Mouse (Mus musculus) spleen, embryonic (tissue): Measurements from ENCODE around the gene Svs3b.
"Not testable (repeated sequence)": the region's sequence is repeated elsewhere in the genome, so short reads cannot be mapped to it uniquely, and the experiment has no call there.

Experiments
- CTCF ChIA-PET: fragments of 350-600 bp; sonication (Branson Sonifier 250); formaldehyde crosslinking; loops from one replicate; lab custom pipeline; 2022; lab: Charles Lee

Svs3b gene

DNA sequence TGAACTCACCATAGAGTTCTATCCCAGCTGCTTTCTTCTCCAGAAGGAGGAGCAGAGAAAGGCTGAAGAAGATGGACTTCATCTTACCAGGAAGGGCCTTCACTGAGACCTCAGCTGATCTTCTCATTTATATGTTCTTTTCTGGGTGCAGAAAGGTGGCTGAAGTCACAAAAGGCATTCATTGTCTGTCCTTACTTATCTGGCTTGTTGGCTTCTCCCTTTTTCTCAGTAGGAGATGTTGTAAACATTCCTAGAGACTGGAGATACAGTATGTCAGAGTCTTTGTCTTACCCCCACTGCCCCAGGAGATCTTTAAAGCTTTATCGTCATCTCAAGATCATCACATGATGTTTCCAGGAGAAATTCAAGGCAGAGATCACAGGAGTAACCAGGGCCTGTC is at the start of gene Svs3b:
TSS of gene Svs3b (minus strand) at position 101 of the 400 bp plus-strand sequence.
- CTCF ChIA-PET, result not testable (repeated sequence)

DNA sequence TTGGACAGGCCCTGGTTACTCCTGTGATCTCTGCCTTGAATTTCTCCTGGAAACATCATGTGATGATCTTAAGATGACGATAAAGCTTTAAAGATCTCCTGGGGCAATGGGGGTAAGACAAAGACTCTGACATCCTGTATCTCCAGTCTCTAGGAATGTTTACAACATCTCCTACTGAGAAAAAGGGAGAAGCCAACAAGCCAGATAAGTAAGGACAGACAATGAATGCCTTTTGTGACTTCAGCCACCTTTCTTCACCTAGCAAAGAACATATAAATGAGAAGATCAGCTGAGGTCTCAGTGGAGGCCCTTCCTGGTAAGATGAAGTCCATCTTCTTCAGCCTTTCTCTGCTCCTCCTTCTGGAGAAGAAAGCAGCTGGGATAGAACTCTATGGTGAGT is 32.5 kb upstream of the Svs3b start, which contains the start of gene Svs3a:
TSS of gene Svs3a (plus strand) at position 301 of the 400 bp plus-strand sequence.
- CTCF ChIA-PET, result not testable (repeated sequence)

GRCm38 (mm10) chr2:164278359-164278758 is 21.9 kb upstream of the Svs3b start, which contains the start of gene Svs4:
Svs4 (minus strand) TSS chr2:164278459.
- CTCF ChIA-PET, result no interaction called here

- CTCF ChIA-PET, result no interaction called here
Observed at GRCm38 (mm10) chr2:164238366-164238765, 18.1 kb downstream of the Svs3b start, which contains the start of gene Svs2. Svs2 (minus strand) TSS chr2:164238466.

DNA sequence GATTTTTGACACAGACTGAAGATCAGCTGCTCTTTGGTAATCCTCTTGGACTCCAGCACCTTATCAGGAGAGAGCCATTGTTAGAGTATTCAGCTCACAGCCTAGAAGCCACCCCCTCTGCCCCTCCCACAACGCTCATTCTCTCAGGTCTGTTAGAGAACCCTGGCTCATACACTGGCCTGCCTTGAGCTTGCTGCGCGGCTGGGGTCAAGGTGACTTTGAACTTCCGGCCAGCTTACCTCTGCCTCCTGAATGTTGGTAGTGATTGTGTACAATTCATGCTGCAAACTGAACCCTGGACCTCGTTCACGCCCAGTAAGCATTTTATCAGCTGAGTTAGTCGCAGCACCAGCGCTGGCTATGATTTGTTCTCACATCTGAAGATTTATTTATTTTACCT is 23.8 kb downstream of the Svs3b start:
- CTCF ChIA-PET, result no interaction called here

DNA sequence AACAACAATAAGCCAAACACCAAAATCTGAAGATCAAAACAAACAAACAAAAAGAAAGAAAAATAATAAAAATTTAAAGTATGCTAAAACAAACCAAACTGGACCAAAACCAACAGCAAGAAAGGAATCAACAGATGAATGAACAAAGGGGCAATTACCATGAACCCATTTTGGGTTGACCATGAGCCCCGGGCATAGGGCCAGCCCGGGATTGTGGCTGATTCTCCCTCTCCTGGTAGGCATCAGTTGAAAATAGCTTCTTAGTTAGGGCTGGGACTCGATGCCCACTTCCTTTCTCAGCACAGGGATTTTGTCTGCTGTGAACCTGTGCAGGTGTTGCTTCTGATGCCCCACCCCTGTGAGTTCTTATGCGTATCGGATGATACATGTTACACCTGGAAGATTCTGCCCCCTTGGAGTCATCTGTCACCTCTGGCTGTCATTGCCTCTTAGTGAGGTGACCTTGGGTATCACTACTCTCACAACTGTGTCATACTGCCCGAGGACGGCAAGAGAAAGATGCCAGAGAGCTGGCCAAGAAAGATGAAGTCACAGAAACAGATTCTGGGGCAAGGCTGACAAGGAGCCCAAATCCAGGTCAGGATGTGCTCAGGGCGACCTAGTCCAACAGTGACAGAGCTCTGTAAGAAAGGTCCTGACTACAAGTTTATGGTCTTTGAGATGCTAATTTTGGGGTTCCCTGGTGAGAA is 27.9 kb downstream of the Svs3b start:
- CTCF ChIA-PET, result no interaction called here

GRCm38 (mm10) chr2:164221522-164221921 is 34.9 kb downstream of the Svs3b start, which contains the start of gene Wfdc15b:
Wfdc15b (minus strand) TSS chr2:164221660.
- CTCF ChIA-PET, result no interaction called here

- CTCF ChIA-PET, result interaction anchor here (0.6 kb wide), 1 partner anchor 24 kb away, joined by 3 read pairs; no protein-coding TSS in a partner anchor
Observed at GRCm38 (mm10) chr2:164219295-164219694, 37.1 kb downstream of the Svs3b start.

GRCm38 (mm10) chr2:164212711-164213110 is 43.7 kb downstream of the Svs3b start:
- CTCF ChIA-PET, result interaction anchor here (0.6 kb wide), 1 partner anchor 105 kb away, joined by 3 read pairs; no protein-coding TSS in a partner anchor

DNA sequence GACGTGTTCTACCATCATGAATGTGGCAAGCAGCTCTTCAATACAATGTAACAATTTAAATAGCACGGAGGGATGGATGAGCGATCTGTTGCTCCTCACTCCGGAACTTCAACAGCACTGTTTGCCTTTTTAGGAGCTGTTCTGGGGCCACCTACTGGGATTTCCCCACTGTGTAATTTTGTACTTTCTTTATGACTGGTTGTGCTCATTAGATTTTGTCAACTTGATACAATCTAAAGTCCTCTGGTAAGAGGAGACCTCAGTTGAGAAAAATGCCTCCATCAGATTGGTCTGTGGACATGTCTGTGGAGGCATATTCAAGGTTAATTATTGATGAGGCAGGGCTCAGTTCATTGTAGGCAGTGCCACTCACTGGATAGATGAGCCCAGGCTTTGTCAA is 45.5 kb downstream of the Svs3b start:
- CTCF ChIA-PET, result no interaction called here

DNA sequence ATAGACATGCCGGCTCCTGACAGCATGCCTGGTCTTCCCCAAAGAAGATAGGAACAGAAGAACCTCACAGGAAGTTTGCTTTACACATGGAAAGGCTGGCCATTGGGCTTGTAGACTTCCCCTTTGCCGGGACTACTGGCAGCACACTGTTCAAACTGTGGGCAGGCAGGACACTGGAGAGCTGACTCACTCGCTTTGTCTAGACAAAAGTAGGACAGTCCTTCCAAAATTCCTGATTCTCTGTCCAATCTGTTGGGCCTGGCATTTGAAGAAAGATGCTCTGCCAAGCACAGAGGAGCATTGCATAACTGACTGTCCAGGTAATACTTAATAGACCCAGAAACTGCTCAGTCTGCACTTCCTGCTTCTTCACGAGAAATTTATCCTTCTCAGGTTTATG is 49.8 kb downstream of the Svs3b start:
- CTCF ChIA-PET, result no interaction called here

GRCm38 (mm10) chr2:164206011-164206410 is 50.4 kb downstream of the Svs3b start:
- CTCF ChIA-PET, result not testable (repeated sequence)
